Mouse (Mus musculus) neural tube, embryonic 14.5 days (tissue): ENCODE results near the gene Fam13a. TPM values are rescaled to one million over a fixed set of nuclear protein-coding genes. Genes with fewer than 3 reads are reported as not detected.

Experiments
- ATAC-seq: fragments of 200-750 bp; cut with Nextera tagmentation; 2 replicates; pipeline ENCODE4 v1.8.0; 2017; ENCODE audit warnings: low read depth, mild to moderate bottlenecking, moderate TSS enrichment, moderate library complexity
- H3K27ac ChIP-seq: fragments of 300-500 bp; sonication (generic); 2 replicates; pipeline ENCODE4 v1.5.1; 2014; ENCODE audit warnings: low read depth, mild to moderate bottlenecking, control low read depth, low read length, moderate library complexity, mixed read lengths
- H3K27me3 ChIP-seq: fragments of 300-500 bp; sonication (generic); 2 replicates; pipeline ENCODE4 v1.6.1; 2014; ENCODE audit warnings: low read length; ENCODE audit not compliant: control insufficient read depth, insufficient read depth
- H3K36me3 ChIP-seq: fragments of 300-500 bp; sonication (generic); 2 replicates; pipeline ENCODE4 v1.6.1; 2014; ENCODE audit warnings: low read length, mixed read lengths; ENCODE audit not compliant: control insufficient read depth, insufficient read depth
- H3K4me1 ChIP-seq: fragments of 300-500 bp; sonication (generic); 2 replicates; pipeline ENCODE4 v1.6.1; 2014; ENCODE audit warnings: low read length; ENCODE audit not compliant: control insufficient read depth, insufficient read depth
- H3K4me2 ChIP-seq: fragments of 300-500 bp; sonication (generic); 2 replicates; pipeline ENCODE4 v1.6.1; 2014; ENCODE audit warnings: mild to moderate bottlenecking, low read depth, low read length, control low read depth
- H3K4me3 ChIP-seq: fragments of 300-500 bp; sonication (generic); 2 replicates; pipeline ENCODE4 v1.5.1; 2014; ENCODE audit warnings: low read depth, low read length, control low read depth, mixed read lengths
- H3K9ac ChIP-seq: fragments of 300-500 bp; sonication (generic); replicated peaks from 2 replicates; pipeline ENCODE4 v1.6.1; 2014; ENCODE audit warnings: low read depth, mild to moderate bottlenecking, control low read depth, low read length, mixed read lengths
- H3K9me3 ChIP-seq: fragments of 300-500 bp; sonication (generic); 2 replicates; pipeline ENCODE4 v1.6.1; 2016; ENCODE audit warnings: low read length; ENCODE audit not compliant: control insufficient read depth
- WGBS: fragments of 180-500 bp; shearing (Covaris S2); extraction: QIAGEN DNeasy Blood & Tissue Kit; methylation state at CpG from one replicate; pipeline ENCODE4 v1.1.7; 2014; 5-methylcytosine and 5-hydroxymethylcytosine counted together
- polyA plus RNA-seq: library from polyadenylated mRNA; unstranded; fragments of >200 nt; fragmentation: Nextera tagmentation; extraction: Ambion mirVana; gene quantifications from 2 replicates; pipeline ENCODE4 v1.2.1, GENCODE M21; 2014

Fam13a gene
- polyA plus RNA-seq, 1 experiment from 2014 or later, result 17.6 TPM

DNA sequence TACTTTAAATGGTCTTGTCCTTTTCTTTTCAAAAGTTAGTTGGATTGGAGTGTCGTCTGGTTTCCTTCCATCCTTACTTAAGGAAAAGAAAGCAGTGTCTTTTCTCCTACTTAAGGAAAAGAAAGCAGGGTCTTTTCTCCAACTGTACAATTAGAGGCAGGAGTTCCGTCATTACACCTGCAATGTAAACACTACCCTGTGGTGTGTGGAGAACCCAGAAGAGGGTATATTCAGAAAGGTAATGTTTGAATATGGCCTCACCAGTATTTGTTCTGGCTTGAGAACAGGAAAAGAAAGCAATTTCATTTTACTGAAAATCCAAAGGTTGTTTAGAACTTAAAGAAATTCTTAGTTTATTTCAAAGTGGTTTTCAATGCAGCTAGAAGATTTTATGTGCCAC lies 9.6 kb downstream of the Fam13a start:
- ATAC-seq, result no peak
- Histone ChIP-seq H3K9me3 (no peaks in the 10 kb centered on the region), H3K4me2 (no peak overlapping the region), H3K4me1 (no peaks in the 10 kb centered on the region), H3K9ac (no peak overlapping the region), H3K36me3 (no peaks in the 10 kb centered on the region), H3K4me3 (no peak overlapping the region), H3K27me3 (no peaks in the 10 kb centered on the region), H3K27ac (no peak overlapping the region)
- 78% methylated on average over 2 of the region's 2 CpGs for WGBS

- no peak overlapping the region for H3K4me3 ChIP-seq
- WGBS, result 81% methylated on average over 8 of the region's 8 CpGs
- H3K27me3 ChIP-seq, result no peaks in the 10 kb centered on the region
- H3K9ac ChIP-seq, result no peak overlapping the region
- H3K4me1 ChIP-seq, result no peaks in the 10 kb centered on the region
- no peaks in the 10 kb centered on the region for H3K9me3 ChIP-seq
- no peak overlapping the region for H3K27ac ChIP-seq
- H3K4me2 ChIP-seq, result no peak overlapping the region
- no peaks in the 10 kb centered on the region for H3K36me3 ChIP-seq
- ATAC-seq, result no peak
Measured at GRCm38 (mm10) chr6:59014088-59014759, 10.1 kb downstream of the Fam13a start.

DNA sequence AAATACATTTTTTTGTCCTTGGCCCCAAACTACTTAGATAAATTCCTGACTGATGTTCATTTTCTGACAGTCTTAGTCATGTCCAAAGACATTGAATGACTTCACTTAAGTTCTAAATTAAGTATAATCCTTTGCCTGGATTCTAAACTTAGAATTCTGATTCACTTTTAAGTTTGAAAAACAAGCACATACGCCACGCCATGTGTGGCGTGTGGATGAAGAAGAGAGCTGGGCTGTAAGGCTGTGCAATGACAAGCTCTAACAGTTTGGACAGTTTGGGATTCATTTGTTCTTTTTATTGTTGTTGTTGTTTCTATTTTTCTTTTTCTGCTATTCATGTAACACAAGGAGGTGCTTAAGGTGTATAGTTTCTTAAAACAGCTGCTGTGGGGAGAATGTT lies 13.6 kb downstream of the Fam13a start:
- H3K27me3 ChIP-seq, result no peaks in the 10 kb centered on the region
- no peak overlapping the region for H3K9ac ChIP-seq
- no peaks in the 10 kb centered on the region for H3K36me3 ChIP-seq
- no peak overlapping the region for H3K4me2 ChIP-seq
- H3K4me1 ChIP-seq, result no peaks in the 10 kb centered on the region
- H3K27ac ChIP-seq, result no peak overlapping the region
- WGBS, result 94% methylated on average over 3 of the region's 3 CpGs
- ATAC-seq, result no peak
- no peaks in the 10 kb centered on the region for H3K9me3 ChIP-seq
- no peak overlapping the region for H3K4me3 ChIP-seq

DNA sequence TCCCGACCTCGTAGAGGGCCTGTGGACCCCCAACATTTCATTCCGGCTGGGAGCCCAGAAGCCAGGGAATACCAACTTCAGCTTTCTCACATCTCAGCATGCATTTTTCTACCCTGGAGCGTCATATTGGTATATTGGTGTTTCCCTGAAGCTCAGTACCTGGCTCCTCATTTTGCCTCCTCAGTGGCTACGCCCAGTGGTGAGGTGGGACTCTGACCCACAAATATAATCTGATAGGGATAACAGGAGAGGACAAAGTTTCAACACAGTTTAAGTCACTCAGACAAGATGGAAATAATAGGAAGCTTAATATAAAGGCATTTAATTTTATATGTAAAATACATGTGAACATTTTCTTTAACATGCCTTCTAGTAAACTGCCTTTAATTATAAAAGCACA lies 19.7 kb downstream of the Fam13a start:
- Histone ChIP-seq H3K4me2 (no peak overlapping the region), H3K4me1 (no peaks in the 10 kb centered on the region), H3K9ac (no peak overlapping the region), H3K27me3 (no peaks in the 10 kb centered on the region), H3K4me3 (no peak overlapping the region), H3K9me3 (no peaks in the 10 kb centered on the region), H3K27ac (no peak overlapping the region), H3K36me3 (no peaks in the 10 kb centered on the region)
- 96% methylated on average over 5 of the region's 5 CpGs for WGBS
- no peak for ATAC-seq

GRCm38 (mm10) chr6:58999044-58999453 lies 25.3 kb downstream of the Fam13a start:
- WGBS, result 27% methylated on average over 4 of the region's 4 CpGs
- no peak overlapping the region for H3K27ac ChIP-seq
- H3K4me2 ChIP-seq, result no peak overlapping the region
- H3K27me3 ChIP-seq, result no peaks in the 10 kb centered on the region
- no peaks in the 10 kb centered on the region for H3K36me3 ChIP-seq
- ATAC-seq, result no peak; the same call in 1 of the 2 replicates
- H3K4me1 ChIP-seq, result no peaks in the 10 kb centered on the region
- H3K9ac ChIP-seq, result no peak overlapping the region
- H3K4me3 ChIP-seq, result no peak overlapping the region
- H3K9me3 ChIP-seq, result no peaks in the 10 kb centered on the region

- Histone ChIP-seq H3K4me2 (no peak overlapping the region), H3K9ac (no peak overlapping the region), H3K9me3 (no peaks in the 10 kb centered on the region), H3K36me3 (no peaks in the 10 kb centered on the region), H3K27me3 (no peaks in the 10 kb centered on the region), H3K4me1 (no peaks in the 10 kb centered on the region), H3K4me3 (no peak overlapping the region), H3K27ac (no peak overlapping the region)
- no peak for ATAC-seq
- WGBS, result 73% methylated on average over 4 of the region's 4 CpGs
Measured at GRCm38 (mm10) chr6:58998528-58998927, 25.8 kb downstream of the Fam13a start.

- 84% methylated on average over 3 of the region's 3 CpGs for WGBS
- Histone ChIP-seq H3K4me2 (no peak overlapping the region), H3K9me3 (no peaks in the 10 kb centered on the region), H3K4me3 (no peak overlapping the region), H3K9ac (no peak overlapping the region), H3K27ac (no peak overlapping the region), H3K27me3 (no peaks in the 10 kb centered on the region), H3K4me1 (no peaks in the 10 kb centered on the region), H3K36me3 (no peaks in the 10 kb centered on the region)
- ATAC-seq, result no peak
Measured at GRCm38 (mm10) chr6:58989149-58989548, 35.2 kb downstream of the Fam13a start.

GRCm38 (mm10) chr6:58988706-58989105 lies 35.6 kb downstream of the Fam13a start:
- no peak overlapping the region for H3K4me2 ChIP-seq
- H3K9ac ChIP-seq, result no peak overlapping the region
- no peaks in the 10 kb centered on the region for H3K36me3 ChIP-seq
- H3K9me3 ChIP-seq, result no peaks in the 10 kb centered on the region
- no peak for ATAC-seq
- no peak overlapping the region for H3K27ac ChIP-seq
- 93% methylated on average over 2 of the region's 2 CpGs for WGBS
- no peaks in the 10 kb centered on the region for H3K4me1 ChIP-seq
- H3K4me3 ChIP-seq, result no peak overlapping the region
- H3K27me3 ChIP-seq, result no peaks in the 10 kb centered on the region

GRCm38 (mm10) chr6:58987166-58987565 lies 37.2 kb downstream of the Fam13a start:
- Histone ChIP-seq H3K27ac (no peak overlapping the region), H3K27me3 (no peaks in the 10 kb centered on the region), H3K4me1 (no peaks in the 10 kb centered on the region), H3K4me2 (no peak overlapping the region), H3K4me3 (no peak overlapping the region), H3K9me3 (no peaks in the 10 kb centered on the region), H3K9ac (no peak overlapping the region), H3K36me3 (no peaks in the 10 kb centered on the region)
- WGBS, result 92% methylated on average over 5 of the region's 5 CpGs
- ATAC-seq, result no peak
